Mouse (Mus musculus) erythroblast, embryonic 14.5 days (primary cell): ENCODE measurements at regions not wholly inside any gene's neighbourhood (a gene's known extent, or its start where the extent isn't known, plus 50 kb on each side); places are given as distances from the start of the nearest gene placed in this dataset.

Experiments
- GATA1 ChIP-seq: IDR thresholded peaks from 2 replicates; pipeline ENCODE4 v1.6.1; 2012; ENCODE audit warnings: low read length, inconsistent platforms, mixed read lengths
- TAL1 ChIP-seq: IDR thresholded peaks from 3 replicates; pipeline ENCODE4 v1.6.1; 2012; ENCODE audit warnings: low read length, inconsistent platforms, mixed read lengths

DNA sequence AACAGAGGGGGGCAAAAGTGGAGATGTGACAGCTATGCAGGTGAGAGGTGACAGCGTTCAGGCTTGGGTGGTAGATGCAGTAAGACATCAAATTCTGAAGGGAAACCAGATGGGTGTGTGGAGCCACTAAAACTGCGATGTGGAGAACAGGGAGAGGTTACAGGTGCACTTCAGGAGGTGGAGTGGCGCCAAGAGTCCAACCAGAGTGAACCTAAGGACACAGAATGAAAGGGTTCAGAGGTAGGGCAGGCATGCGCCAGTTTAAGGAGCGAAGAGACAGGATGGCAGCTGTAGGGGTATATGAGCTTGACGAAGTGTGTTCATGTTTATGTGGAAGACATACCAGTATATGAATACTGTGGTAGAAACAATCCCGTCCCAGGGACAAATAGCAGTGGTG is 148.1 kb upstream of the Jun start:
- TF ChIP-seq GATA1 (no peak), TAL1 (no peak)
